In genomic region chr5:100477604-100478003, GRCm38 (mm10) we compare ENCODE assay signal across 14 mouse cellular contexts.
"Had no signal": no experiment of that assay in that cellular context is flagged by ENCODE, and none has a peak within 500 bp of the region (broad histone marks: within the 10 kb centered on the region; RNA-seq: fewer than 3 reads in every experiment).

No protein-coding gene starts in this region.

- H3K27ac ChIP-seq: liver, embryonic 15.5 days; lung, embryonic 15.5 days; macrophage; midbrain, embryonic 13.5 days; midbrain, embryonic 15.5 days; neural tube, embryonic 12.5 days had no signal

- ATAC-seq: liver, postnatal 0 days; lung, postnatal 0 days; midbrain, embryonic 13.5 days; midbrain, embryonic 15.5 days had no signal

- H3K4me1 ChIP-seq: liver, embryonic 15.5 days; lung, embryonic 15.5 days; midbrain, embryonic 13.5 days; midbrain, embryonic 15.5 days; neural tube, embryonic 12.5 days had no signal

- H3K27me3 ChIP-seq: liver, embryonic 15.5 days; lung, embryonic 15.5 days; midbrain, embryonic 13.5 days; midbrain, embryonic 15.5 days; neural tube, embryonic 12.5 days had no signal

- DNase-seq: liver, postnatal 0 days; lung, adult 2 months; lung, postnatal 14 days; right cerebral cortex, postnatal 14 days; thymus, adult 18-20 months; thymus, postnatal 14 days; thymus, postnatal 36 days had no signal

- H3K4me3 ChIP-seq: liver, embryonic 15.5 days; lung, embryonic 15.5 days; midbrain, embryonic 13.5 days; midbrain, embryonic 15.5 days; neural tube, embryonic 12.5 days had no signal

- H3K36me3 ChIP-seq: midbrain, embryonic 15.5 days had no signal
